Mouse (Mus musculus) limb, embryonic 13.5 days (tissue): ENCODE measurements at regions not wholly inside any gene's neighbourhood (a gene's known extent, or its start where the extent isn't known, plus 50 kb on each side); places are given as distances from the start of the nearest gene placed in this dataset.

Experiments used
- ATAC-seq: fragments of 200-750 bp; cut with Nextera tagmentation; 2 replicates; pipeline ENCODE4 v1.8.0; 2017; ENCODE audit warnings: low read depth, moderate number of reproducible peaks, moderate TSS enrichment; ENCODE audit not compliant: low FRiP score
- H3K27ac ChIP-seq: fragments of 300-500 bp; sonication (generic); 2 replicates; pipeline ENCODE4 v1.5.1; 2015; ENCODE audit warnings: inconsistent platforms, mild to moderate bottlenecking, moderate library complexity
- H3K27me3 ChIP-seq: fragments of 300-500 bp; sonication (generic); 2 replicates; pipeline ENCODE4 v1.6.1; 2015; ENCODE audit warnings: mild to moderate bottlenecking, inconsistent platforms
- H3K36me3 ChIP-seq: fragments of 300-500 bp; sonication (generic); 2 replicates; pipeline ENCODE4 v1.6.1; 2015; ENCODE audit warnings: inconsistent platforms, mild to moderate bottlenecking, moderate library complexity
- H3K4me1 ChIP-seq: fragments of 300-500 bp; sonication (generic); 2 replicates; pipeline ENCODE4 v1.6.1; 2015; ENCODE audit warnings: inconsistent platforms
- H3K4me2 ChIP-seq: fragments of 300-500 bp; sonication (generic); replicated peaks from 2 replicates; pipeline ENCODE4 v1.6.1; 2015; ENCODE audit warnings: inconsistent platforms, mild to moderate bottlenecking, moderate library complexity
- H3K4me3 ChIP-seq: fragments of 300-500 bp; sonication (generic); 2 replicates; pipeline ENCODE4 v1.5.1; 2015; ENCODE audit warnings: moderate library complexity, mild to moderate bottlenecking, inconsistent platforms
- H3K9ac ChIP-seq: fragments of 300-500 bp; sonication (generic); 2 replicates; pipeline ENCODE4 v1.6.1; 2015; ENCODE audit warnings: mild to moderate bottlenecking, inconsistent platforms
- H3K9me3 ChIP-seq: fragments of 300-500 bp; sonication (generic); 2 replicates; pipeline ENCODE4 v1.6.1; 2016; ENCODE audit warnings: inconsistent platforms
- WGBS: fragments of 180-500 bp; shearing (Covaris S2); methylation state at CpG from one replicate; pipeline ENCODE4 v1.1.7; 2015; 5-methylcytosine and 5-hydroxymethylcytosine counted together

DNA sequence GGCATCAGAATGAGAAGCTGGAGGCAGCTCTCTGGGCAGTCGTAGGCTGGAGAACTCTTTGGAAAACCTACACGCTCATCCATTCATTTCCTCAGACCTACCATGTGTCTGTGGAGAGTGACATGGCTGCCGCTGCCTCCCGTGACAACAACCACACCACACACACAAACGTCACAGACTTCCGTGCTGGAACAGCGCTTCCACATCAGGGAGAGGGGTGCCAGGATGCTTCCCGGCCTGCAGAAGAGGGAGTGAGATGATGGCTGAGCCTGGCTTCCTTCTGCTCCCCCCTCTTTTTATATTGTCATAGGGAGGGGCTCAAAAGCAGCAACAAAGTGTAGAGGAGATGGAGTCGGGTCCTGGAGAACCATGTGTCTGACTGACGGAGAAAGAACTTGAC, 73.5 kb upstream of the Ptpn1 start:
- WGBS: 66% methylated on average over 10 of the region's 10 CpGs
- no peak for ATAC-seq
- H3K27me3 ChIP-seq: no peaks in the 10 kb centered on the region

DNA sequence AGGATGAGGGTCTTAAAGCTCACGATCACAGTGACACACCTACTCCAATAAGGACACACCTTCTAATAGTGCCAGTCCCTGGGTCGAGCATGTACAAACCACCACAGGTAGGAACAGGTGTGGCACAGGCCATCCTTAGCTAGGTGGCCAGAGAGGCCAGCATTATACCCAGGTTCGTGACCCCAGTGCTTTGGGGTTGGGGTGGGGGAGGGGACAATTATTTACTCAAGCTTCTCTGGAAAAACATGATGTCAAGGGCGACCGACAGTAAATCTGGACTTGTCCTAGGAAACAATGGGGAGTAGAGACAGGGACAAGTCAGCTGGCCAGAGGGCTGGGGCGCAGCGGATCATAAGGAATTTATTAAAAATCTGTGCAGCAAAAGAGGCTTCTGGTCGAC, 73.9 kb upstream of the Ptpn1 start:
- Histone ChIP-seq H3K4me2 (no peak overlapping the region), H3K27ac (no peak overlapping the region), H3K27me3 (no peaks in the 10 kb centered on the region), H3K9me3 (no peaks in the 10 kb centered on the region), H3K9ac (no peak overlapping the region), H3K36me3 (no peaks in the 10 kb centered on the region), H3K4me1 (peaks cover 37% of the 10 kb centered on the region), H3K4me3 (no peak overlapping the region)
- ATAC-seq: no peak
- WGBS: 61% methylated on average over 8 of the region's 8 CpGs

More for the DNA sequence above, 73.5 kb upstream of the Ptpn1 start:
- Histone ChIP-seq H3K9ac (no peak overlapping the region), H3K9me3 (no peaks in the 10 kb centered on the region), H3K4me1 (peaks cover 37% of the 10 kb centered on the region), H3K4me2 (no peak overlapping the region), H3K27ac (no peak overlapping the region), H3K4me3 (no peak overlapping the region), H3K36me3 (no peaks in the 10 kb centered on the region)

DNA sequence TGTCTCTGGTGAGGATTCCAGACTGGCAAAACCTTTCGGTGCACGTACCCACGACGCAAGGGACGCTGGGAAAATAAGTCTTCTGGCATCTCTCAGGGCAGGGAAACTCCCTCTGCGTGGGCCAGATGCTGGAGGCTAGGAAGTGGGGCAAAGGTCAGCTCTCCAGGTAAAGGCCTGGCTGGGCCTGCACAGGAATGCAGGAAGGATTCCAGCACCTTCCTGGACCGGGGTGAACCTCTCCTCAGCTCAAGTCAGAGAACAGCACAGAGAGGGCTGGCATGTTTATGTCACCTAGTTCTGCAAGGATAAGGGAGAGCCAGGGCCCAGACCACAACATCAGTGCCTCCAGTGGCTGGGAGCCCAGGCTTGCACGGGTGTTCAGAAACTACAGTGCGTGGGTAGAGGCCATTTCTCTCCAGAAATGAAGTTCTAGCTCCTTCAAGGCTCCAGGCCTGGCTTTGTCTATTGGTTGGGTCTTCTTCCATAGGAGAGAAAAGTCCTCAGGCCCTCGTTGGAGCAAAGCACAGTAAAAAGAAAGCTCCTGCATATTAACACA, 74.9 kb upstream of the Ptpn1 start:
- Histone ChIP-seq H3K4me1 (peaks cover 41% of the 10 kb centered on the region), H3K27me3 (no peaks in the 10 kb centered on the region), H3K9ac (0 out of 2 replicates have a peak overlapping the region, but pooled peaks have one; percentile 1), H3K4me3 (no peak overlapping the region), H3K36me3 (no peaks in the 10 kb centered on the region), H3K27ac (peak overlapping the region; percentile 10; the same call in 1 of the 2 replicates), H3K4me2 (no peak overlapping the region), H3K9me3 (no peaks in the 10 kb centered on the region)
- 70% methylated on average over 10 of the region's 10 CpGs for WGBS
- ATAC-seq: no peak

DNA sequence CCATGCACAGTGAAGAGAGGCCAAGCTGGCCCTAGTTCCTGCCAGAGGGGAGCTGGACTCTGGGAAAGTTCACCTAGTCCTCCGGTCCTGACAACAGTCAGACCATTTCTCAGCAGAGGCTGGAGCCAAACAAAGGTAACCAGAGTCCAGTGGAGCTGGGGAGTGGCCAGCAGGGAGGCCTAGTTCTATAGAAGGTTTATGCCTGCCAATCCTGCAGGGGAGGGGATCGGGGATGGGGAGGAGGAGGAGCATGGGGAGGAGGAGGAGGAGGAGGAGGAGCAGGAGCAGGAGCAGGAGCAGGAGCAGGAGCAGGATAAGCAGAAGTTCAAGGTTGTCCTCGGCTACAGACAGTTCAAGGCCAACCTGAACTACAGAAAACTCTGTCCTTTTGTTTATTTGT, 75.8 kb upstream of the Ptpn1 start:
- Histone ChIP-seq H3K9me3 (no peaks in the 10 kb centered on the region), H3K9ac (no peak overlapping the region), H3K4me2 (no peak overlapping the region), H3K36me3 (no peaks in the 10 kb centered on the region), H3K4me3 (no peak overlapping the region), H3K27ac (peak overlapping the region; percentile 53; the same call in 1 of the 2 replicates), H3K4me1 (peaks cover 49% of the 10 kb centered on the region), H3K27me3 (no peaks in the 10 kb centered on the region)
- no peak for ATAC-seq
- WGBS: 68% methylated on average over 3 of the region's 3 CpGs

DNA sequence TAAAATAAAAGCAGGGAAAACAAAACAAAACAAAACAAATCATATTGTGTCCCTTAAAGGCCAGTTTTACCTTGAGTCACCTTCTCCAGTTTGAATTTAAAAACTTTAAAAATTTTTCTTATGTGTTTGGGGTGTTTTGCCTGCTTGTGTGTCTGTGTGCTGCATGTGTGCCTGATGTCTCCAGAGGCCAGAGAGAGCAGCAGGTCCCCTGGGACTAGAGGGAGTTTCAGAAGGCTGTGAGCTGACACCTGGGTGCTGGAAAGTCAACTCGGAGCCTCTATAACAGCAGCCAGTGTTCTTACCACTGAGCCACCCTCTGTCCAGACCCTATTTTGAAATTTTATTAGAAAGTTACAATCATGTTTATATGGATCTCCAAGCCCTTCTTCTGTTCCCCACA, 77.8 kb upstream of the Ptpn1 start:
- H3K36me3 ChIP-seq: no peaks in the 10 kb centered on the region
- peaks cover 40% of the 10 kb centered on the region for H3K4me1 ChIP-seq
- no peaks in the 10 kb centered on the region for H3K27me3 ChIP-seq
- WGBS: 94% methylated on average over 1 of the region's 1 CpGs
- ATAC-seq: no peak
- no peak overlapping the region for H3K4me3 ChIP-seq
- no peak overlapping the region for H3K9ac ChIP-seq
- H3K27ac ChIP-seq: no peak overlapping the region
- no peak overlapping the region for H3K4me2 ChIP-seq
- no peaks in the 10 kb centered on the region for H3K9me3 ChIP-seq

DNA sequence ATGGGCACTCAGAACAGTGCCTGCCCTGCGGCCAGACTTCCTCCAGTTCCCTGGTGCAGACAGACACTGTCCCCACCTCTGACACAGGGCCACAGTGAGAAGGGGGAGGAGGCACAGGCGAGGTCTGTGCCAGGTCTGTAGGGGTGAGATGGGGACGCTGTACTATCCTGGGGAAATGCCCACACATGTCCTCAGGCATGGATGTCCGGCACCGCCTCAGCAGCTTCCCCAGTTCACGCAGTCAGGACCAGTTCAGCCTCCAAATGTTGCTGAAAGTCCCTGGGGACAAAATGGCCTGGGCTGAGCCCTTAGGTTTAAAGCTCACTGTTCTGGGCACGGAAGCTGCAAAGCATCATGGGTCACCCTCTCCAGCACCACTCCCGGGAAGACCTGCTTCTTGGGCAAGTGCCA, 78.4 kb upstream of the Ptpn1 start:
- peaks cover 44% of the 10 kb centered on the region for H3K4me1 ChIP-seq
- no peak overlapping the region for H3K4me3 ChIP-seq
- H3K9ac ChIP-seq: no peak overlapping the region
- no peaks in the 10 kb centered on the region for H3K9me3 ChIP-seq
- no peak overlapping the region for H3K4me2 ChIP-seq
- 77% methylated on average over 8 of the region's 8 CpGs for WGBS
- no peaks in the 10 kb centered on the region for H3K36me3 ChIP-seq
- no peaks in the 10 kb centered on the region for H3K27me3 ChIP-seq
- no peak for ATAC-seq
- no peak overlapping the region for H3K27ac ChIP-seq

DNA sequence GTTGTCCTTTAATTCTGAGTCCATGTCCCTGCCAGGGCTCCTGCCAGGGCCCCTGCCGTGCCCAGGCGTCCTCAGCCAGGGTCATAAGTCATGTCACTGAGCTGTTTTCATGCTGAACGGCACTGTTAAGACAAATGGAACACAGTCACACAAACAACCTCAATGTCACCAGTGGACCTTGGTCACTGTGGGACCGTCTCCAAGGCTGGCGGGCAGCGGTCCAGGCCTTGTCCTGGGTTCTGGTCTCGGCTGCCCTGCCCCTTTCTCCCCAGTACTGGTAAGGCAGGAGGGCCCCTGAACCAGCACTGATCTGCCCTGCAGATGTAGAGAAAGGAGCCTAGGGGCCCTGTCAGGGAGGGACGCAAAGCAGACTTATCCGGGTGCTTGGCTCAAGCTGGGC, 79.3 kb upstream of the Ptpn1 start:
- H3K4me2 ChIP-seq: no peak overlapping the region
- 69% methylated on average over 9 of the region's 9 CpGs for WGBS
- ATAC-seq: no peak
- no peak overlapping the region for H3K4me3 ChIP-seq
- H3K9ac ChIP-seq: no peak overlapping the region
- H3K4me1 ChIP-seq: peaks cover 41% of the 10 kb centered on the region
- H3K27me3 ChIP-seq: no peaks in the 10 kb centered on the region
- H3K36me3 ChIP-seq: no peaks in the 10 kb centered on the region
- H3K9me3 ChIP-seq: no peaks in the 10 kb centered on the region
- no peak overlapping the region for H3K27ac ChIP-seq

DNA sequence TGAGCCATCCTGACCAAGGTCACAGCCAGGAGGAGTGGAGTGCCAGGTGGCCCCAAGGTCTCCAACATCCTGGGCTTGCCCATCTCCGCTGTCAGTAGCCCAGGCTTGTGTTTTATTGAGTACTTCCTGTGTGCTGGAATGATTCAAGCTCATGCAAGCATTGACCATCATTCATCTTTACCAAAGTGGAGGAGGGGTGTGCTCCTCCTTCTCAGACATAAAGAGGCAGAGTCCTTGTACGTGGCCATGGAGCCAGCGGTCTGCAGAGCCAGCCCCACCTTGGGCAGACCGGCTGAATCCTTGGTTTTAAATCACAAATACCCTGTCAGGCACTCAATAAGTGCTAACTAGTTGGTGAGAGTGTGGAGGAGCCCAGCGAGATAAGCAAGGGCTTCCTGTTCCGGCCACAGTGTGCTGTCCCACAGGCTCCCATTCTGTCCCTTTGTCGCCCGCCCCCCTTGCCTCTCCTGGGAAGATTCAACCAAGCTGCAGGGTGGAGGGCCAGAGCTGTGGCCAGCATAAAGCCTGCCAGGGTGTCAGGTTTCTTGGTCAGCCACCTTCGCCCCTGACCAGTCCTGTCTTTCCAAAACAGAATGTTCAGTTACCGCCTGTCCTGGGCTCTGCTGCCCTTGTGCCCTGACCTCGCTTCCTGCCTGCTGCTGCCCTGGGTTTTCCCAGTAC, 80.5 kb upstream of the Ptpn1 start:
- H3K9ac ChIP-seq: no peak overlapping the region

DNA sequence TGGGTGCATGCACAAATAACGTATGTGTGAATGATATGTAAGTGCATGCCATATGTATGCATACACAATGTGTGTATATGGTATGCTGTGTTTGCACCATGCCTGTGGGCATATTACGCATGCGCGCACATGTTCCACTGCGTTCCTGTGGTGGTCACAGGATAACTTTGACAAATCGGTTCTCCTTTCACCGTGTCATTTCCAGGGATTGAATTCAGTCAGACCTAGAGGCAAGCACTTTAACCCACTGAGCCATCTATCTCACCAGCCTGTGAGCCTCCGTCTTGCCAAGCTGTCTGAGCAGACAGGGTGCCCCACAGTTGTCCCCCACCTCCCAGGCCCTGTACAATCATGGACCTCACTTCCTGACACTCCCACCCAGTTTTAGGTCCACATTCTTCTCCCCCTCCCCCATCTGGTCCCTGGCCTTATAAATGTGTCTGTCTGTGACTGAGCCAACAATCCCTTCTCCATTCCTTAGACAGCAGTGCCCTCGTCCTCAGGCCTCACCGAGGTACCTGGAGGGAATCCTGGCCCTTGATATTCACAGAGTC, 81.8 kb upstream of the Ptpn1 start:
- H3K27me3 ChIP-seq: no peaks in the 10 kb centered on the region
- peaks cover 25% of the 10 kb centered on the region for H3K4me1 ChIP-seq
- no peak overlapping the region for H3K27ac ChIP-seq
- no peaks in the 10 kb centered on the region for H3K9me3 ChIP-seq
- no peak for ATAC-seq
- H3K36me3 ChIP-seq: no peaks in the 10 kb centered on the region
- H3K4me3 ChIP-seq: no peak overlapping the region
- H3K9ac ChIP-seq: no peak overlapping the region
- no peak overlapping the region for H3K4me2 ChIP-seq
- 75% methylated on average over 10 of the region's 10 CpGs for WGBS

More for the DNA sequence above, 80.5 kb upstream of the Ptpn1 start:
- ATAC-seq: no peak
- Histone ChIP-seq H3K4me2 (no peak overlapping the region), H3K27me3 (no peaks in the 10 kb centered on the region), H3K9me3 (no peaks in the 10 kb centered on the region), H3K4me1 (peaks cover 33% of the 10 kb centered on the region), H3K4me3 (no peak overlapping the region), H3K36me3 (no peaks in the 10 kb centered on the region), H3K27ac (no peak overlapping the region)
- WGBS: 26% methylated on average over 11 of the region's 11 CpGs

DNA sequence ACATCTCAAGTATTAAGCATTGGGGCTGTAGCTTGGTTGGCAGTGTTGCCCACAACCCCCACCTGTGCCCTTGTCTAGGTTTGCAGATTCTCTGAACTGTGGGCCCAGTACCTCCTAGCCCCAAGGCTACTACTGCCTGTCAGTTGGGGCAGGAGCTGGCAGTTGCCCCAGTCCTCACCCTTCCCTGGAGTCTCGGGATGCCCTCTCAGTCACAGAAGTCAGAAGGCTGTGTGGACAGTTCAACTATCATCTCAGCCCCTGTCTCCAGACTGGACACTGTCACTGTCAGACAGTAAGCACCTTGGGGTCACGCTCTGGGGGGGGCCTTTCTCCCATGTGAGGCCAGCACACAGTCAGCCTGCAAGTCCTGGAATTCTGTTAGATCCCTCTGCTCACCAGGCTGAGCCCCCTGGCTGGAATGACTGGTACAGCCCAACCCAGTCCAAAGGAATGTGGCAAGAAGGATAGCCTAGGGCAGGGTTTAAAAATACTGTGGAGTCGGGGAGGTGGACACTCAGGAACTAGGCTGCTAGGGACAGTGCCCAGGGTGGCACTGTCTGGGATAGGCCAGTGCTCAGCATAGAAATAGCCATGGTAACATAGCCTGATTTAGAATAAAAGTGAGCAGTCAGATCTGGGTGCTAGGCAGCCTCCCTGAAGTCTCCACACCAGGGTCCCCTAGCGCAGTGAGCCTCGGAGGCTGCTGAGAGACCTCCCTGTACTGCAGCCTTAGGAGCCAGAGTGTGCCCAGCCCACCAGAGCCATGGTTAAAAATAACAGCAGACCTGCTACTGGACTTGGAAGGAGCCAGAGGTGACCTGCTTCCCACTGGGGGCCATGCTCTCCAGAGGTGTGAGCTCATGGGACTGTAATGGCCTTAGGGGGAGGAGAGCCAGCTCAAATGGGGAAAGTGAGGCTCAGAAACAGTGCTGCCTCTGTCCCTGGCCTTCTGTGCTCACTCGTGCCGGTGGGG, 83.1 kb upstream of the Ptpn1 start:
- Histone ChIP-seq H3K4me2 (no peak overlapping the region), H3K27ac (no peak overlapping the region; the same call in 1 of the 2 replicates), H3K4me3 (no peak overlapping the region), H3K4me1 (peaks cover 25% of the 10 kb centered on the region), H3K9me3 (no peaks in the 10 kb centered on the region), H3K27me3 (no peaks in the 10 kb centered on the region), H3K9ac (no peak overlapping the region), H3K36me3 (no peaks in the 10 kb centered on the region)
- WGBS: 70% methylated on average over 7 of the region's 7 CpGs
- ATAC-seq: no peak

DNA sequence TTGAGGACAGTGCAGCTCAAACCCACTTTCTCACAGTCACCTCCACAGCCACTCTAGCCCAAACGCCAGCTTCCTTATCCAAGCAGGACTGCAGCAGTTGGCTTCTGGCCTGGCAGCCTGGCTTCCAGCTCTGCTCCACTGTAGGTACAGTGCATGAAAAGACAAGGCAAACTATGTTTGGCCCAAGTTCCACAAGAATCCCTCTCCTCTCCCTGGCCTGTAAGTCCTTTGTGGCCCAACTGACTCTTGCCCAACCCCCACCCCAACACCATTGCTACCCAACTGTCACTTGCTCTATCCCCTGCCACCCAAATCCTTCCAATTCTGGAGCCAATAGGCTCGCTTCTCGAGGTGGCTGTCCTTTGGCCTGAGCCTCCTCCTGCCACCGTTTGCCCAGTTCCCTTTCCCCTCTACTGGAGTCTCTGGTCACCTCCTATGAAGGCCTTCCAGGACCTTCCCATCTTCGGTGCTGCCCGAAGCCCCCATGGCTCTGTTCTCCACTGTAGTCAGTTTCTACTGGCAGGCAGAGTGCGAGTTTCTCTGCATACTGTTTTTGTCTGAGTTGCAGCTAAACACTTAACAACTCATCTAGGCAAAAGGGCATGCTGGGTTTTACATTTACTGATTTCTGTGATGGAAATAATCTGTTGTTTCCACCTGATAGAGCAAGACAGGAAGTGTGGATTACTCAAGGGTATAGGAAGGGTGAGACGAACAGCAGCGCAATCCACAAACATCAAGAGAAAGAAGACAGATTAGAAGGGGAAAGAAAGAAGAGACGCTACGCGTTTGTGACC, 84.4 kb upstream of the Ptpn1 start:
- Histone ChIP-seq H3K4me2 (no peak overlapping the region), H3K36me3 (no peaks in the 10 kb centered on the region), H3K9ac (no peak overlapping the region), H3K9me3 (no peaks in the 10 kb centered on the region), H3K4me3 (no peak overlapping the region), H3K4me1 (peaks cover 22% of the 10 kb centered on the region), H3K27me3 (no peaks in the 10 kb centered on the region), H3K27ac (no peak overlapping the region)
- 79% methylated on average over 12 of the region's 12 CpGs for WGBS
- no peak for ATAC-seq
